Mouse (Mus musculus): ENCODE results near the gene Sh3rf1. TPM values are rescaled to one million over a fixed set of nuclear protein-coding genes. Genes with fewer than 3 reads are reported as not detected.
A peak's percentile ranks its signal among the peaks of the same experiment; 100 is the strongest.

Sh3rf1 gene
- polyA plus RNA-seq, 1 experiment from 2014 or later, result 38.4 TPM

DNA sequence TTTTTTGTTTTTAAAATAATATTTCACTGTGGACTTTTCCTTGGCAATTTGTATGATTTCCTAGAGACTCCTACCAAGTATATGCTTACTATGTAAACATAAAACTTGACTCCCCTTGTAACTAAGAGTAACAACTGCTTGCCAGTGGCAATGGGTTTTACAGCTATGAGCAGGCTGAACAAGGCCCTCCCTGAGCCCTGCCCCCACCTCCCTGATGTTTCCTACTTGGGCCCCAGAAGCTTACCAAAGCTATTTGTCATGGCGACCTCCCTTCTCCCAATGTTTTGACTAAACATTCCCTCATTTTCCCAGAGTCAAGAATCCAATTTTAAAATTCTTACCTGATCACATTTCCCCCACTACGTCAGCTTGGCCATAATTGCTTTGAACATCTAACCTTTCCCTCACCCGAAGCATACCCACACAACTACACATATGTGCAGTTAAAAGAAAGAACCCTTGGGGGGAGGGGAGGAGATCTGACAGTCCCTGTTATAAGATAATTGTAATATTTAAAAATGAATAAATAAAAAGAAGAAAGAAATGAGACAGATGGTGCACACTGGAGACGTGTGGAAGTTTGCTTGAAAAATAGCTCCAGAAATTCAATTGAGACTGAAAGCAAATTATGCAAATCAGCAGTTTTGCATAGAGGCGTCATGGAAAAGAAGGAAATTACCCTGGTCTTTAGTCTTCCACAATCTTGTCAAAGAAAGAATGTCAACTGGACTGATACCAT, 8.4 kb upstream of the Sh3rf1 start:
- peak; percentile 18 for DNase-seq
- ATAC-seq (ENCODE audit: low FRiP score, low TSS enrichment), result no peak
- Histone ChIP-seq H3K4me2 (ENCODE audit: low read length) (no peak overlapping the region), H3K27me3 (ENCODE audit: control insufficient read depth, insufficient read depth, low read length) (no peaks in the 10 kb centered on the region), H3K4me1 (ENCODE audit: control insufficient read depth, insufficient read depth, low read length) (no peaks in the 10 kb centered on the region), H3K9ac (replicated peaks; ENCODE audit: low read length) (no peak overlapping the region), H3K4me3 (replicated peaks; ENCODE audit: low read depth, low read length) (no peak overlapping the region), H3K9me3 (ENCODE audit: control insufficient read depth, low read length) (no peaks in the 10 kb centered on the region), H3K36me3 (ENCODE audit: control insufficient read depth, insufficient read depth, low read length) (no peaks in the 10 kb centered on the region), H3K27ac (replicated peaks; ENCODE audit: low read depth, low read length) (no peak overlapping the region)
- WGBS, result 49% methylated on average over 5 of the region's 5 CpGs

DNA sequence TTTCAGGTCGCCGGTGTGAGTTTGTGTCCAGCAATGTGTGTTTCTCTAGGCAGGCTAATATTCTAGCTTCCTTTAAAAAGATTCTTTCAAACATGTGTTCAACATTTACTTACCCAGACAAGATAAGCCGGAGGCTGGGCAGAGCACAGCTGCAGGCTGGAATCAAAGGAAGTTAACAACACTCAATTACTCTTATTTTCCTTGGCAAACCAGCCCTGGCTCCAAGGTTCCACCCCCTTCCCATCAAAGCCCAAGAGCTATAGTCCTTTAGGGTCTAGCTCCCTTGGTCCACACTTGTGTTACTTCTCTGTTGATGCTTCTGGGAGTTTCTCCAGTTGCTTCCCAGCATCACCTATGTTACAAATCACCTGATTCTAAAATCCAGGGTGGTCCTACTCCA, 6.7 kb upstream of the Sh3rf1 start:
- H3K4me3 ChIP-seq (replicated peaks; ENCODE audit: low read depth, low read length), result no peak overlapping the region
- ATAC-seq (ENCODE audit: low FRiP score, low TSS enrichment), result no peak
- H3K36me3 ChIP-seq (ENCODE audit: control insufficient read depth, insufficient read depth, low read length), result no peaks in the 10 kb centered on the region
- WGBS, result 83% methylated on average over 3 of the region's 3 CpGs
- no peak overlapping the region for H3K9ac ChIP-seq (replicated peaks; ENCODE audit: low read length)
- H3K4me1 ChIP-seq (ENCODE audit: control insufficient read depth, insufficient read depth, low read length), result no peaks in the 10 kb centered on the region
- no peaks in the 10 kb centered on the region for H3K9me3 ChIP-seq (ENCODE audit: control insufficient read depth, low read length)
- H3K27me3 ChIP-seq (ENCODE audit: control insufficient read depth, insufficient read depth, low read length), result no peaks in the 10 kb centered on the region
- H3K4me2 ChIP-seq (ENCODE audit: low read length), result no peak overlapping the region
- no peak overlapping the region for H3K27ac ChIP-seq (replicated peaks; ENCODE audit: low read depth, low read length)
- DNase-seq, result no peak

DNA sequence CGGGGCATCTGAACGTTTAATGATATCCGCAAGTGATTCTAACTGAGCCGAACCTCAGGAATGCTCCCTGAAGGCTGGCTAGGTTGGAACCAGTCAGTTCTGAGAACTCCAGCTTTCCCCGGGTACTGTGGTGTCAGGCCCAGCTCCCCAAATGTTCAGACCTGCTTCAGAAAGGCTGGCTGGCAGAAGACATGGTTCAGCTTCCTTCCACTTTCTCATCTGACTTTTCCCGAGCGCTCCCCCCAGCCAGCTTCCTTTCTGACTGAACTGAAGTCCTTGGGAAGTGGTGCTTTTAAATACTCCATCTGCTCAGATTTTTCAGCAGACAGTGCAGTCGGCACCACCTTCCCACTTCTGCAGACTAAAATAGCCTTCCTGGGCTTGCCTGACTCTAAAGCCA, 6.2 kb upstream of the Sh3rf1 start:
- H3K27ac ChIP-seq (replicated peaks; ENCODE audit: low read depth, low read length), result no peak overlapping the region
- 90% methylated on average over 8 of the region's 8 CpGs for WGBS

DNA sequence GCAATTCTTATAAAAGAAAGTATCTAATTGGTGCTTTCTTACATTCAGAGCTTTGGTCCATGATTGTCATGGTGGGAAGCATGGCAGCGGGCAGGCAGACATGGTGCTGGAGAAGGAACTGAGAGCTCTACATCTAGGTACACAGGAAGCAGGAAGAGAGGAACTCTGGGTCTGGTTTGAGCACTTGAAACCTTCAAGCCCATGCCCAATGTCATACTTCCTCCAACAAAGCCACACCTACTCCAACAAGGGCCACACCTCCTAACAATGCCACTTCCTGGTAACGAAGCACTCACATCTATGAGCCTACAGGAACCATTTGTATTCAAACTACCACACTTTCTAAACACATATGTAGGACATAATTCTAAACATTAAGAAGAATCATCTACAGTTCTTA, 5.2 kb upstream of the Sh3rf1 start:
- no peak overlapping the region for H3K9ac ChIP-seq (replicated peaks; ENCODE audit: low read length)
- H3K27ac ChIP-seq (replicated peaks; ENCODE audit: low read depth, low read length), result no peak overlapping the region
- ATAC-seq (ENCODE audit: low FRiP score, low TSS enrichment), result no peak
- H3K9me3 ChIP-seq (ENCODE audit: control insufficient read depth, low read length), result no peaks in the 10 kb centered on the region
- no peak overlapping the region for H3K4me3 ChIP-seq (replicated peaks; ENCODE audit: low read depth, low read length)
- H3K27me3 ChIP-seq (ENCODE audit: control insufficient read depth, insufficient read depth, low read length), result no peaks in the 10 kb centered on the region
- H3K36me3 ChIP-seq (ENCODE audit: control insufficient read depth, insufficient read depth, low read length), result no peaks in the 10 kb centered on the region
- no peak for DNase-seq
- H3K4me2 ChIP-seq (ENCODE audit: low read length), result no peak overlapping the region
- no peaks in the 10 kb centered on the region for H3K4me1 ChIP-seq (ENCODE audit: control insufficient read depth, insufficient read depth, low read length)
- 97% methylated on average over 2 of the region's 2 CpGs for WGBS

More for the DNA sequence above, 6.2 kb upstream of the Sh3rf1 start:
- no peaks in the 10 kb centered on the region for H3K9me3 ChIP-seq (ENCODE audit: control insufficient read depth, low read length)
- H3K4me1 ChIP-seq (ENCODE audit: control insufficient read depth, insufficient read depth, low read length), result no peaks in the 10 kb centered on the region
- H3K27me3 ChIP-seq (ENCODE audit: control insufficient read depth, insufficient read depth, low read length), result no peaks in the 10 kb centered on the region
- H3K36me3 ChIP-seq (ENCODE audit: control insufficient read depth, insufficient read depth, low read length), result no peaks in the 10 kb centered on the region
- H3K4me2 ChIP-seq (ENCODE audit: low read length), result no peak overlapping the region
- H3K9ac ChIP-seq (replicated peaks; ENCODE audit: low read length), result no peak overlapping the region
- DNase-seq (no peak), ATAC-seq (ENCODE audit: low FRiP score, low TSS enrichment) (no peak)
- H3K4me3 ChIP-seq (replicated peaks; ENCODE audit: low read depth, low read length), result no peak overlapping the region

DNA sequence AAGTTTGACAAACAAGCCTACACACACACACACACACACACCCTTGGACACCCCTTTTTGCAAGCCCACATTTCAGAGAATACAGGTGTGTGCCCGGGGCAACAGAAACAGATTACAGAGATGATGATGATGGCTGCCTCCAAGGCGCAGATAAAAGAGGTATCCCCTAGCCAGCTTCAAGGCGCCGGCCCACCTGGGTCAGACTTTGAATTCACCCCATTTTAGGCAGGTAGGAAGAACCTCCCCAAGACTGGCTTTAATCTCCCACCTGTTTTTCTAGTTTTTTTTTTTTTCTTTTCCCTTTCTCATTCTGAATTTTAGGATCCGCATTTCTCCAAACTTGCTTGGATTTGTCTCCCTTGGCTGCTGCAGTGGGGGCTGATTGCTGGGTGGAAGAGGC, 389 bp upstream of the Sh3rf1 start:
- peaks cover 28% of the 10 kb centered on the region for H3K4me1 ChIP-seq (ENCODE audit: control insufficient read depth, insufficient read depth, low read length)
- H3K27ac ChIP-seq (replicated peaks; ENCODE audit: low read depth, low read length), result peak overlapping the region; percentile 85
- 36% methylated on average over 5 of the region's 5 CpGs for WGBS
- no peak for ATAC-seq (ENCODE audit: low FRiP score, low TSS enrichment)
- peak overlapping the region; percentile 91 for H3K4me2 ChIP-seq (ENCODE audit: low read length)
- H3K27me3 ChIP-seq (ENCODE audit: control insufficient read depth, insufficient read depth, low read length), result no peaks in the 10 kb centered on the region
- no peak for DNase-seq
- peak overlapping the region; percentile 81 for H3K9ac ChIP-seq (replicated peaks; ENCODE audit: low read length)
- no peaks in the 10 kb centered on the region for H3K9me3 ChIP-seq (ENCODE audit: control insufficient read depth, low read length)
- H3K4me3 ChIP-seq (replicated peaks; ENCODE audit: low read depth, low read length), result peak overlapping the region; percentile 82
- H3K36me3 ChIP-seq (ENCODE audit: control insufficient read depth, insufficient read depth, low read length), result no peaks in the 10 kb centered on the region

DNA sequence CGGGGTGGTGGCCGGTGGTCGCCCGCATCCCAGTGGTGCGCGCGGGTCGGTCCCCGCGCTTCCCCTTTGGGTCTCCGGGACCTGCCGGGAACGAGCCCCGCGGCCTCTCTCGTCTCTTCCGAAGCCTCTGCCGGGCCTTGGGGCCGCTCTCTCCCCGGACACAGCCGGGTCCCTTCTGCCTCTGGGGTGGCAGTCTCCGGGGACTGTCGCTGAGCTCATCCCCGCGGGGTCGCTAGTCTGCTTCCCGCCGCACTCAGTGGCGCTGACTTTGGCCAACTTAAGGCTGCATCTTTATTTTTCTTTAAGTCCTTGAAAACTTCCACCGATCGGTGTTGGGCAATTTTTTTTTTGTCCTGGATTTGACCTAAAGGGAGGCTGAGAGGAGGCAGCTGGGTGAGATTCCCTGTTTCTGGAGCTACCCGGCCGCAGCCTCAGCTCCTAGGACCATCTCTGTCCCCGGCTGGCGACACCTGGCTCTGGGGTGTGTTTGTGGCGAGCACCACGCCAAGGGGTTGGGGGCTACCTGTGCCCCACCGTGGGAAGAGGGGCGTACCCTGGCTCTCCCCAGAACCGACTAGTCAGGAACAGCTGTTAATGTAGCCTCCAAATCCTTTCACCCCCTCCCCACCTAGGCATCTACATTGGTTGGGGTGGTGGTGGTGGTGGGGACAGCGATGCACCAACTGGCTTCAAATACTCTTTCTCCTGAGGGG, 864 bp downstream of the Sh3rf1 start:
- Histone ChIP-seq H3K4me2 (ENCODE audit: low read length) (peak overlapping the region; percentile 91), H3K9ac (replicated peaks; ENCODE audit: low read length) (peak overlapping the region; percentile 81), H3K36me3 (ENCODE audit: control insufficient read depth, insufficient read depth, low read length) (no peaks in the 10 kb centered on the region), H3K27me3 (ENCODE audit: control insufficient read depth, insufficient read depth, low read length) (no peaks in the 10 kb centered on the region), H3K9me3 (ENCODE audit: control insufficient read depth, low read length) (no peaks in the 10 kb centered on the region), H3K4me3 (replicated peaks; ENCODE audit: low read depth, low read length) (peak overlapping the region; percentile 82), H3K27ac (replicated peaks; ENCODE audit: low read depth, low read length) (peak overlapping the region; percentile 85), H3K4me1 (ENCODE audit: control insufficient read depth, insufficient read depth, low read length) (peaks cover 35% of the 10 kb centered on the region)
- peak; percentile 77 for ATAC-seq (ENCODE audit: low FRiP score, low TSS enrichment)
- DNase-seq, result peak; percentile 77
- under 1% methylated on average over 38 of the region's 41 CpGs for WGBS

DNA sequence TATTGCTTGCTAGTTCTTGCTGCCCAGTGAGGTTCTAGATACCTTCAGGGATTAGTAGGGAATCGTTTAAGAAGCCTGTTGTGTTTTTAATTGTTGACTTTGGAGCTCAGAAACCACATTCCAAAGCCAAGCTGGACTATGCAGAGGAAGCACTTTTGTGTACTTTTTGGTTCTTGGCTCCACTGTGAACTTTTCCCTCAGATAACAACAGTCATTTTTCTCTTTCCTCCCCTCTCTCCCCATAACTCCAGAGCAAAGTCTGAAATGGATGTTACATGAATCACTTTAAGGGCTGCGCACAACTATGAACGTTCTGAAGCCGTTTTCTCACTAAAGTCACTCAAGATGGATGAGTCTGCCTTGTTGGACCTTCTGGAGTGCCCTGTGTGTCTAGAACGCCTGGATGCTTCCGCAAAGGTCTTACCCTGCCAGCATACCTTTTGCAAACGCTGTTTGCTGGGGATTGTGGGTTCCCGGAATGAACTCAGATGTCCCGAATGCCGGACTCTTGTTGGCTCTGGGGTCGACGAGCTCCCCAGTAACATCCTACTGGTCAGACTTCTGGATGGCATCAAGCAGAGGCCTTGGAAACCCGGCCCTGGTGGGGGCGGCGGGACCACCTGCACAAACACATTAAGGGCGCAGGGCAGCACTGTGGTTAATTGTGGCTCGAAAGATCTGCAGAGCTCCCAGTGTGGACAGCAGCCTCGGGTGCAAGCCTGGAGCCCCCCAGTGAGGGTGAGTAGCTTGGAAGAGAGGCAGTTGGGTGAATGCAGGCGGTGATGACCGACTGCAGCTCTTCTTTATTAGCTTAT, 2.1 kb downstream of the Sh3rf1 start:
- Histone ChIP-seq H3K9me3 (ENCODE audit: control insufficient read depth, low read length) (no peaks in the 10 kb centered on the region), H3K36me3 (ENCODE audit: control insufficient read depth, insufficient read depth, low read length) (no peaks in the 10 kb centered on the region), H3K27me3 (ENCODE audit: control insufficient read depth, insufficient read depth, low read length) (no peaks in the 10 kb centered on the region), H3K4me1 (ENCODE audit: control insufficient read depth, insufficient read depth, low read length) (peaks cover 41% of the 10 kb centered on the region), H3K4me3 (replicated peaks; ENCODE audit: low read depth, low read length) (peak overlapping the region; percentile 82), H3K4me2 (ENCODE audit: low read length) (peak overlapping the region; percentile 91), H3K27ac (replicated peaks; ENCODE audit: low read depth, low read length) (0 out of 2 replicates have a peak overlapping the region, but pooled peaks have one; percentile 22), H3K9ac (replicated peaks; ENCODE audit: low read length) (peak overlapping the region; percentile 81)
- 46% methylated on average over 20 of the region's 20 CpGs for WGBS
- ATAC-seq (ENCODE audit: low FRiP score, low TSS enrichment) (no peak), DNase-seq (peak; percentile 20)

DNA sequence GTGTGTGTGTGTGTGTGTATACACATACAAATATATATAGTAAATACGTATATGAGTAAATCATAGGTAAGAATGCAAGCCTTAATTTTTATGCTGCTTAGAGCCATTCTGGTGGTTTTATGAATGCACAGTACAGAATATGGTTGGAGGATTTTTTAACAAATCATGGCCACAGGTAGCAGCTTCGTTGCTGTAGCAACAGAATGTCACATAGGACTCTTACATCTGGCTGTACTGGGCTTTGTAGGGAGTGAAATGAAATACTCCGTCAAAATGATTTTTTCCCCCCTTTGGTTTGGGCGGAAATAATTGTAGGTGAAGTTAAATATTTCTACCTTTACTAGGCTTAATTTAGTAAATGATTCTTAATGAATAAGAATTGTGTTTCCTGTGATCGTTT, 3.0 kb downstream of the Sh3rf1 start:
- no peaks in the 10 kb centered on the region for H3K27me3 ChIP-seq (ENCODE audit: control insufficient read depth, insufficient read depth, low read length)
- 62% methylated on average over 5 of the region's 5 CpGs for WGBS
- H3K9me3 ChIP-seq (ENCODE audit: control insufficient read depth, low read length), result no peaks in the 10 kb centered on the region
- H3K36me3 ChIP-seq (ENCODE audit: control insufficient read depth, insufficient read depth, low read length), result no peaks in the 10 kb centered on the region
- ATAC-seq (ENCODE audit: low FRiP score, low TSS enrichment) (no peak), DNase-seq (peak; percentile 66)
- H3K4me3 ChIP-seq (replicated peaks; ENCODE audit: low read depth, low read length), result peak overlapping the region; percentile 82
- peaks cover 41% of the 10 kb centered on the region for H3K4me1 ChIP-seq (ENCODE audit: control insufficient read depth, insufficient read depth, low read length)
- H3K9ac ChIP-seq (replicated peaks; ENCODE audit: low read length), result peak overlapping the region; percentile 81; the same call in 1 of the 2 replicates
- H3K27ac ChIP-seq (replicated peaks; ENCODE audit: low read depth, low read length), result no peak overlapping the region
- peak overlapping the region; percentile 91 for H3K4me2 ChIP-seq (ENCODE audit: low read length)
